Mouse (Mus musculus): ENCODE data around the gene Zfp157. TPM values are rescaled to one million over a fixed set of nuclear protein-coding genes. Genes with fewer than 3 reads are reported as not detected.

The Zfp157 gene
- polyA plus RNA-seq, 1 experiment from 2014 or later = 4.1 TPM

Other genes with a start within 250 kb of the Zfp157 start
- gene Mblac1, start 247.2 kb upstream of the Zfp157 start, polyA plus RNA-seq (2015; fragmentation: Nextera tagmentation; extraction: Ambion mirVana) = 2.9 and 3.2 TPM in 2 replicates
- 0.53 and 0.58 TPM in 2 replicates for gene Nxpe5, start 215.6 kb upstream of the Zfp157 start, polyA plus RNA-seq (2015; fragmentation: Nextera tagmentation; extraction: Ambion mirVana)
- gene Lamtor4, start 186.0 kb upstream of the Zfp157 start, polyA plus RNA-seq (2015; fragmentation: Nextera tagmentation; extraction: Ambion mirVana) = 47.5 and 47.8 TPM in 2 replicates
- 2.3 and 2.4 TPM in 2 replicates for gene BC037034, start 177.4 kb upstream of the Zfp157 start, polyA plus RNA-seq (2015; fragmentation: Nextera tagmentation; extraction: Ambion mirVana)
- gene Gal3st4, start 168.6 kb upstream of the Zfp157 start, polyA plus RNA-seq (2015; fragmentation: Nextera tagmentation; extraction: Ambion mirVana) = 0.12 TPM in 1 of 2 replicates, not detected in the other
- gene Gm43720, start 161.5 kb upstream of the Zfp157 start, polyA plus RNA-seq (2015; fragmentation: Nextera tagmentation; extraction: Ambion mirVana) = not detected in 2 replicates
- gene Gpc2, start 161.5 kb upstream of the Zfp157 start, polyA plus RNA-seq (2015; fragmentation: Nextera tagmentation; extraction: Ambion mirVana) = 0.21 and 0.44 TPM in 2 replicates
- 0.41 and 0.44 TPM in 2 replicates for gene Stag3, start 161.2 kb upstream of the Zfp157 start, polyA plus RNA-seq (2015; fragmentation: Nextera tagmentation; extraction: Ambion mirVana)
- gene Pvrig, start 99.5 kb upstream of the Zfp157 start, polyA plus RNA-seq (2015; fragmentation: Nextera tagmentation; extraction: Ambion mirVana) = 0.46 and 0.56 TPM in 2 replicates
- not detected in 2 replicates for gene 1700123K08Rik, start 123.2 kb downstream of the Zfp157 start, polyA plus RNA-seq (2015; fragmentation: Nextera tagmentation; extraction: Ambion mirVana)
- 10.3 and 12.1 TPM in 2 replicates for gene Zfp68, start 178.3 kb downstream of the Zfp157 start, polyA plus RNA-seq (2015; fragmentation: Nextera tagmentation; extraction: Ambion mirVana)
- 2.6 and 2.7 TPM in 2 replicates for gene A430033K04Rik, start 181.4 kb downstream of the Zfp157 start, polyA plus RNA-seq (2015; fragmentation: Nextera tagmentation; extraction: Ambion mirVana)